Mouse (Mus musculus): Measurements from ENCODE around the gene Tead2.

Gene Tead2

DNA sequence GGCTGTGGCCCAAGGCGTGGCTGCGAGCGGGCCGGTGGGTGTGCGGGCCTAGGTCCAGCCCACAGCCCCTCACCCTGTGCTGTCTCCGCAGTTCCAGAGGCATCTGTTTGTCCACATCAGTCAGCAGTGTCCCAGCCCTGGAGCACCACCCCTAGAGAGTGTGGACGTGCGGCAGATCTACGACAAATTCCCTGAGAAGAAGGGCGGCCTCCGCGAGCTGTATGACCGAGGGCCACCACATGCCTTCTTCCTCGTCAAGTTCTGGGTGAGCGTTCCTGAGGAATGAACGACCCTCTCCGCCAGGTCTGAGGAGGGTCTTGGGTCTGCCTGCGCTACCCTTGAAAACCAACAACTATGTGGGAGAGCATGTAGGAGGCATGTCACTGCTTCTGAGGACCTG lies 13.0 kb downstream of the Tead2 start:
- DNase-seq (ENCODE audit: low spot score), result no peak

DNA sequence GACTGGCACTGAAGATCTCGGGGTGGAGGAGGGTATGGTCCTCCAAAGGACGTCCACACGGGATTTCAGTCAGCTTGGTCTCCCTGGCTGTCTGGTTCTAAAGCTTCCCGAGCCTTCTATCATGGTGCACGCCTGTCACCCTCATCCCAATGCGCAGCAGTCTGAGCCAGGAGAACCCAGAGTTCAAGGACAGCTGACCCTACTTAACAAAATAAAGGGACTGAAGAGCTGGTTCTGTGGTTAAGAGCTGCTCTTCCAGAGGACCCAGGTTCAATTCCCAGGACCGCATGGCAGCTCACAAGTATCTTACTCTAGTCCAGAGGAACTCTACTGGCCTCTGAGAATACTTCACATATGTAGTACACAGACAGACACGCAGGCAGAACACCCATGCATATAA lies 13.5 kb downstream of the Tead2 start:
- no peak for DNase-seq (ENCODE audit: low spot score)

DNA sequence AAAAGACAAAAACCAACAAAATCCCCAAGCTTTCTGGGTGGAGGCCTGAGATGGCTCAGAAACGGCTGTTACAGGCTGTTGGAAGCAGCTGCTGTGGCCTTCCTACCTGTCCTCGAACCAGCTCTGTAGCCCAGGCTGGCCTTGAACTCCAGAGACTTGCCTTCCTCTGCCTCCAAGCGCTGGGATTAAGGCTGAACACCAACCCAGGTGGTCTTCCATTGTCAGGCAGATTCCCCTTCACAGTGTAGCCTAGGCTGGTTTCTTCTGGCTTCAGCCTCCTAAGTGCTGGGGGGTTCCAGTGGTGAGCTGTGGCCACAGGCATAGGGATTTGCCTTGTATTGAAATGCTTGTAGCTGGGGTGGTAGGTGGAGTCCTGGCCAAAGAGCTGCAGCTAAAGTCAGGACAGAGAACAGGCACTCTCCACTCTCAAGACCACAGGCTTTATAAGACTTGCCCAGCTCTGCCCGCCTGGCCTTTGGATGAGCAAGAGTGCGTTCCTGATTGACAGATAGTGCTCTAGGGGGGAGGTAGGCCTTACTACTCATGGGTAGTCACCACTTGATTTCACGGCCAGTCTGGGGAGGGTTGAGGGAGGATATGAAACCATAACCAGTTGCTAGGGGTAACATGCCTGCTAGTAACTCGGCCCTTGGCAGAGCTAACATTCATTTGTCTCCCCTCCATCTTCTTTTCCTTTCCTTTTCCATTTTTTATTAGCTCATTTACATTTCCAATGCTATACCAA lies 14.1 kb downstream of the Tead2 start:
- no peak for DNase-seq (ENCODE audit: low spot score)

DNA sequence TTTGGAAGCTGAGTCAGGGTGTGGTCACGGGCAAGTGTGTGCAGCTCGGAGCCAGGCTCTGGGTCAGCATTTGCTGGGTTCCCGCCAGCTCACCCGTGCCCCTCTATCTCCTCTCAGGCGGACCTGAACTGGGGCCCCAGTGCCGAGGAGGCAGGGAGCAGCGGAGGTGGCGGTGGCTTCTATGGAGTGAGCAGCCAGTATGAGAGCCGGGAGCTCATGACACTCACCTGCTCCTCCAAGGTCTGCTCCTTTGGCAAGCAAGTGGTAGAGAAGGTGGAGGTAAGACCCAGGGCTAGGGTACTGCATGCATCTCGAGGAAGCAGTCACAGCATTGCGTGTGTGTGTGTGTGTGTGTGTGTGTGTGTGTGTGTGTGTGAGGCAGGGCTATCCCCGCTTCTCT lies 15.6 kb downstream of the Tead2 start:
- DNase-seq (ENCODE audit: low spot score), result no peak

DNA sequence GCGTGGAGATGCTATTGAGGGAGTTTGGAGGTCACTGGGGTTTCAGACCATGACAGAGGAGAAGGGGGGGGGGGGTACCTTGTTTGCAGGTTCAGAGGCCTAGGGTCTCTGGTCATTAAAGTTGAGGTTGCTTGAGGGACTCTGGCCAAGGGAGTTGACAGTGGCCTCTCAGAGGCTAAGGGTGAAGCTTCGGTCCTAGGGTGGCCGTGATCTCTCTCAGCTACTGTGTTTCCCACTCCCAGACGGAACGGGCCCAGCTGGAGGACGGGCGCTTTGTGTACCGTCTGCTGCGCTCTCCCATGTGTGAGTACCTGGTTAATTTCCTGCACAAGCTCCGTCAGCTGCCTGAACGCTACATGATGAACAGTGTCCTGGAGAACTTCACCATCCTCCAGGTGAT lies 16.4 kb downstream of the Tead2 start:
- DNase-seq (ENCODE audit: low spot score), result no peak

DNA sequence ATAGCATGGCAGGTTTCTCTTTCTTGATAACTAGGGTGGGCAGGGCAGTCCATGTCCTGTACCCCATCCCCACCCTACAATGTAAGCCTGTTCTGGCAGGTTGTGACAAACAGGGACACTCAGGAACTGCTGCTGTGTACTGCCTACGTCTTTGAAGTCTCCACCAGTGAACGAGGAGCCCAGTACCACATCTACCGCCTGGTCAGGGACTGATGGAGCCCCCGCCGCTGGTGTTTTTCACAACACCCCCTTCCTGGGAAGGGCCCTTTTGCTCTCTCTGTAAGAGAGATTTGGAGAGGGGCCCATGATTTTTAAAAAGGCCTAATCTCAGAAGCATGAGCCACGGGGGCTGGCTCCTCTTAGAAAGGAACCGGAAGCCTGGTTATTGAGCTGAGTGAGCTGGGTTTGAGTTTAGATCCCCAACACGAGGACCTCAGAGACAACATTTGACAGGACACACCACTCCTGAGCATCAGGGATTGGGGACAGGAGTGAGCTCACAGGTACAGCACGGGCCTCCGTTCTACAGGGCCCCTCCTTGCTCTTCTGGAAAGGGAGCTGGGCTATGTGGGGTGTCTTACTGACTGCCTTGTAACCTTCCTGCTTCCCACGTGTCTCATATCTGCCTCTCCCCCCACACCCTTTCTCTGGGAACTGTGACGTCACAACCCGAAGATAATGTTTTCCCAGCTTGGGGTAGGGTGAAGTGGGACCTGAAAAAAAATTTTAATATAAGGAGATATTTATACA lies 17.3 kb downstream of the Tead2 start:
- DNase-seq (ENCODE audit: low spot score), result no peak

DNA sequence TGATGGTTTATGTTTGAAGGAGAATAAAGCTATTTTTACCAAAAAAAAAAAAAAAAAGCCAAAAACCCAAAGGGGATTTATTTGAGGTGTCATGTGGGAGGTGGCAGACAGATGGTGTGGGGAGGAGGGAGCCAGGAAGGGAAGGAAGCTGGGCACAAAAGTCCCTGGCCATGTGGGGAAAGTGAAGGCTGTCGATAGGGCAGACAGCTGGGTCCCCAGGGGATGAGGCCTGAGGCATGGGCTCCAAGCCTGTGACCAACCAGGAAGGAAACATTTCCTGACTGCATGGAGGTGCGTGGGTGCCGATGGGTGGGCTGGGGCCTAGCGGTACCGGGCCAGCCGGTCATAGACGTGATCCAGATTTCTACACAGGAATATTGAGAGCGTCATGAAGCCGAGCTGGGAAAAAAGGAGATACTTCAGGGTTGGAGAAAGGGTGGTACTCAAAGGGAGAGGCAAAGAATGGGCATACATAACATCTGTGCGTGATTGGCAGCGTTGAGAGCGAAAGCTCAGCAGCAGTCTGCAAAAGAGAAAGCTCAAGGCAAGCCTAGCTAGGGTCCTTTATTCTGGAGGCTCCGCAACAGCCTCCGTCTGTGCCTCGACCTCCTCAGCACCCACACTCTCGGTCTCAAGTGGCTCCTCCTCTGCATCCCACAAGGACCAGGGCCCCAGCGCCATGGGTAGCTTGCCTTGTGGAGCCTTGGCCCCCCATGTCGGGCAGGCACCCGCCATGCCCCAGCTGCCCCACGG lies 18.2 kb downstream of the Tead2 start:
- no peak for DNase-seq (ENCODE audit: low spot score)

DNA sequence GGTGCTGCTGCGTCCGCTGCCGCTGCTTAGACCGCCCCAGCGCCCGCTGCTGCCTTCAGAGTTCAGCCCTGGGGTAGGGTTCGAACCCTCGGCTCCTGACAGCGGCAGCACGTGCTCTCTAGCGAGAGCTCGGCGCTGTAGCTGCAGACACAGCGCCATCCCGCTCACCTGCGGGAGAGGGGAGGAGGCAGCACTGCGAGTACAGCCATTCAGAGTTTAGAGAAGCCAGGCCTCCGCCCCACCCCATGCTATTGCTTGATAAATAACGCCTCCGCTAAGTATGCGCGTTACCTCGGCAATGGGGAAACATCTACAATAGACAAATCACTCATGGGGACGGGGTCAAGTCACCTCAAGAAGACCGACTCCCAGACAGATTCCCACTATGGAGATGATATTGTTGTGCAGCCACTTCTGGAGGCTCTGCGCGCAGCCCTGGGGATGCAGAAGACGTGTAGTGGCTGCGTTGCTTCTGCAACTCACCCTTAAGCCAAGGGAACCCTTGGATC lies 18.8 kb downstream of the Tead2 start:
- no peak for DNase-seq (ENCODE audit: low spot score)

DNA sequence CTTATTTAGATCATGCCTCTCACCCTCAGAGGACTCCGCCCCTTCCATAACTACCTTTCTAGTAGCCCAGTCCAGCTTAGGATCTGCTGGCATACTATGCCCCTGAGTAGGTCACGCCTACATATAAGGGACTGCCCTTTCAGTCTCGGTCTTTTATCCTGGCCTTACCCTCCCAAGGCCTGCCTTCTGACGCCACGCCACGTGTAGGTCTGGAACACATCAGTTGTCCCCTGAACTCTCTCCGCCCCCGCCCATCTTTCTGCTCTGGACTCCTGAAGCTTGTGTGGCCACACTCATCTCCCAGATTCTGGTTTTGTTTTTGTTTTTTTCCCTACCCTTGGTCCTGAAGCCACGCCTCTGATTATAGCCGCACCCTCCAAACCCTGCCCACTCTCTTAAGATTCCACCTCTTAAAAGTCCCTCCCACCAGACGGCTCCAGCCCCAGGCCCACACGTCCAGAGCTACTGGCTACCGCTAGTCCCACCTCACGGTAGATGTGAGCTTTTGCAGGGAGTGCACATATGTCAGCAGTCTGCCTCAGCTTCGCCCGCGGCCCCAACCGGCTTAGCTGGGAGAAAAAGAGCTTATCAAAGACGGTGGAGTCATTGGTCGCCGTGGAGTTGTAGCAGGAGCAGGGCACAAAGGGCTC lies 19.5 kb downstream of the Tead2 start:
- no peak for DNase-seq (ENCODE audit: low spot score)

DNA sequence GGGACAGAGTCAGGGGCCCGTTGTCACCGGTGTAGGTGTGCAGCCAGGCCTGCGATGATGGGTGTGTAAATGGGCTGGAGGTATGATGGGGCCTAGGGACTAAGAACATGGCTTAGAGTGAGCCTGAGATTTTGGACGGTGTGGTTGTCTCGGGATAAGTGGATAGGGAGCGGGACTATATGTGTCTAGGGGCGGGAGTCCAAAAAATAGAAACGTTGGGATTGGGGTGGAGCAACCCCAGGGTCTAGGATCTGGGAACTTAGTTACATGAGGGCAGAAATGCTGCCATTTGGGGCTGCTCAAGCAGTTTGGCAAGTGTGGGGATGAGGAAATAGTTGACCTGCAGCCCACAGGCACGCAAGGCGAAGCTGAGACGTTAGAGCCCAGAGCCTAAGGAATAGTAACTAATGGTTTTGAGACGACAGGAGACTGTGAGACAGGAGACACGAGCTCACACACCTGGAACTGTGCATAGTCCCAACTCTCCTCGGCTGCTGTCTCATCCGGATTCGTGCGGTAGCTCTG lies 20.2 kb downstream of the Tead2 start:
- no peak for DNase-seq (ENCODE audit: low spot score)

DNA sequence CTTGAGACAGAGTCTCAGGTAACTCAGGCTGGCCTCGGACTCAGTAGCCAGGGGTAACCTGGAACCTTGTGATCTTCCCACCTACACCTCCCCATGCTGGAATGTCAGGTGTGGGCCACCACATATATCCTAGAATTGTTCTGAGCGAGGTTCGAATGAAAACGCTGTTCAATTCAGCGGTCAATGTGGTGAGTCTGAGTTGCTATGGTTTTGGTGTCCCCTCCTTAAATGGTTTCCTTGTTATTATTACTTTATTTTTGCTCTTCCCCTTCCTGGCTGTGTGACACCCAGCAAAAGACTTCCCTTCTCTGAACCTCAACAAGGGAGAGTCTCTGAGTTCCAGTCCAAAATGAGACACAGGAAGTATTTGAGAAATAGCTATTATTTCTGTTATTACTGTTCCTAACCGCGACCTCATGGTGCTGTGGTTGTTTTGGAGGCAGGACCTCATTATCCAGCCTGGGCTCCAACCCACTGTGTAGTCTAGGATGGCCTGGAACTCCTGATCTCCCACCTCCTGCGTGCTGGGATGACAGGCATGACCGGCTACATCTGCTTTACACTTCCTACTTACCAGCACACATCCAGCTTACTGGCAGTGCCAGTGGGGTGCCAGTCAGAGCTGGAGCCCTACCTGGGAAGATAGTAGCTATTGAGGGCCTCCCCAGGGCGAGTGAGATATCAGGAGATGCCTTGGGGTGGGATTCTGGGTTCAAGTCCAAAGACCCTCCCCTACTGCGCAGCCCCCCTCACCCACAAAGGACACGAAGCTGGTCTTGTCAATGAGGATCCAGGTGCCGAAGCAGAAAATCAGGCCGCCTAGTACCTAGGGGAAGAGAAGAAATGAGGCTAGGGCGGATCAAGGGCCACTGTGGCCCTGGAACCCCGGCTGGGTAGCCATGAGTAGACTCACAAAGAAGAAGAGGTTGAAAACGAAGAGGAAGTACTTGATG lies 22.5 kb downstream of the Tead2 start:
- DNase-seq (ENCODE audit: low spot score), result no peak

DNA sequence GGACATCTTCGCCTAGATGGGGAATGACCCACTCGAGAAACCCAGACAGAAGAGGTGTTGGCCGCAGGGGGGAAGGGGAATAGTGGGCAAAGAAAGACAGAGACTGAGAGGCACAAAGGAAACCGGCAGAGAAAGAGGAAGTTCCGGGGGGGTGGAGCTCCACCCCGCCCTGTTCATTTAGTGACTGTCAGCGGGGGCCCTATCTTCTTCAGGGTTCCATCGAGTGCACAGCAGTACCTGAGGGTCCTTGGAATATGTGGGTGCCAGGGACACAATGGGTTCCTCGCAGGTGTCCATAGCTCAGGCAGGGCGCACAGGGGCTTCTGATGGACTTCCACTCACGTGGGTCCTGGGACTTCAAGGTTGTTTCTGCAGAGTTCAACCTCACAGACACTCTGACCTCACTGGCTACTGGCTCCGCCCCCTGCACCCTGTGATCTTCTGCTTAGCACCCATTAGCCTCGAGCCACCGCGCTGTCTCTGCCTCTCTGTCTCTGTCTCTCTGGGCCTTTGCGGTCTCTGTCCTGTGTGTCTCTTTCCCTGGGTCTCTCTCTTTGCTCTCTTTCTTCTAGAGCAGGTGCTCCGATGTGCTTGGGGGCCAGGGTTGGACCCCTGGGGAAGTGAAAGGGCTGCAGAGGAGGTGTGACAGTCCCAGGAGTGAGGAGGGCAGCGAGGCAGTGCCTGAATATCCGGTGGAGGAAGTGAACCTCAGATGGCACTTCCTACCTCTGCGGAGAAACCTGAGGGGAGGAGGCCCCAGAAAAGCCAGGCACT lies 23.4 kb downstream of the Tead2 start, which contains the start of gene Cd37:
Gene Cd37, minus strand, starts transcription at position 393 of the 774 bp plus-strand sequence.
- no peak for DNase-seq (ENCODE audit: low spot score)

DNA sequence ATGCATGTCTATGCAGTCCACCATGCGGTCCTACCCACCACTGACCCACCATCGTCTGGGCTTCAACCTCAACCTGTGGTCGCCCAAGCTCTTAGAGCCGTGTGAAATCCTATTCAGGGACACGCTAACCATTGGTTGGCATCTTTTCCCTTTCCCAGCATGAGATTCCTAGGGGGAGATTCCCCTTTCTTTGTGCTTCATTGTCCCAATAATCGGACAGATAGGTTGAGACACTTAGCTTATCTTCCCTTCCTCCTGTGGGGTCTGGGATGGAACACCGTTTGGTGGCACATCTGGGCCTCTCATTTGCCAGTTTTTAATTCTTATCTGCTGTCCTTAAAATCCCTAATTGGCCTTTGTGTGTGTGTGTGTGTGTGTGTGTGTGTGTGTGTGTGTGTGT lies 24.6 kb downstream of the Tead2 start:
- DNase-seq (ENCODE audit: low spot score), result no peak

DNA sequence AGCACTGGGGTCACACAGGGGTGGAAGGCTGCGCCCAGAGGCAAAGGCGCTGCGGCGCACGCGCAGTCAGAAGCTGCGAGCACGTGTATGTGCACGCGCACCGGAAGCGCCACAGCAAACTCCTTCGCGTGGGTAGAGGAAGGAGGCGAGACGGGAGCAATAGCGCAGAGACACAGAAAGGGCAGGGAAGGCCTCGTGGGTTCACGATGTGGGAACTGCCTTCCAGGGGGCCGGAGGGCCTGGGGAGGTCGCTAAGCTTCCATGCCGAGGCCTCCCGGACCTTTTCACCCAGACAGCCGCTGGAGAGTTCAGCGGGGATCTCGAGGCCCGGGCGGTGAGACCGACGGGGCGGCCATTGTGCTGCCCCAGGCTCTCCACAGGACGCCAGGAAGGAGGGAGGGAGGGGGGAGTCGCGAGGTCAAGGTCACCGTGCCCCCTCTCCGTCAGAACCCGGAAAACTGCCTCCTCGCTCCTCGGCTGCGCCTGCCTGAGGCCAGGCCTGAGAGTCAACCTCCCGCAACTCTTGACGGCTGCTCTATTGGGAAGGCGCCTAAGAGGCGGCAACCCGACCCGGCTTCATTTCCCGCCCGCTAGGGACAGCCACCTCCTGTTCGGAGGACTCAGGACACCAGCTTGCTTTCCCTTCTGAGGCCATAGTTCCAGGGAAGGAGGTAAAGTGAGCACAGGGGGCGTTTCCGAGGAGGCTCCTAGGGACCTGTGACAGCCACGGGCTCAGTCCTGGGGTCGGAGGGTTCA lies 25.3 kb downstream of the Tead2 start, which contains the start of gene Slc6a16:
Gene Slc6a16, plus strand, starts transcription at position 453 of the 756 bp plus-strand sequence.
- no peak for DNase-seq (ENCODE audit: low spot score)

DNA sequence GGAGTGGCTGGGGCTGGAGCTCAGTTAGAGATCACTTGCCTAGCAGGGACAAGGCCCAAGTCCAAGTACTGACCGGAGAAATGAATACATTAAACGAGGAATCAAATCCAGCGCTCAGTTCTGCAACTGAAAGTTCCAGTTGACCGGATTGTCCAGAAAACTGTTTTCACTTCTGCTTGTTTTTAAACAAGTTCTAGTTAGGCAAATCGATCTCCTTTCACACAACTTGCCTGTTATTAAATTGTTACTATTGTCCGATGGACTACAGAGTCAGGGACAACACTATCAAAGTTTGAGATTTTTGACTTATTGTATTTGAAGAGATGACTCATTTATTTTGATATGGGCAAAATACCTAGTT lies 25.8 kb downstream of the Tead2 start:
- DNase-seq (ENCODE audit: low spot score), result no peak

DNA sequence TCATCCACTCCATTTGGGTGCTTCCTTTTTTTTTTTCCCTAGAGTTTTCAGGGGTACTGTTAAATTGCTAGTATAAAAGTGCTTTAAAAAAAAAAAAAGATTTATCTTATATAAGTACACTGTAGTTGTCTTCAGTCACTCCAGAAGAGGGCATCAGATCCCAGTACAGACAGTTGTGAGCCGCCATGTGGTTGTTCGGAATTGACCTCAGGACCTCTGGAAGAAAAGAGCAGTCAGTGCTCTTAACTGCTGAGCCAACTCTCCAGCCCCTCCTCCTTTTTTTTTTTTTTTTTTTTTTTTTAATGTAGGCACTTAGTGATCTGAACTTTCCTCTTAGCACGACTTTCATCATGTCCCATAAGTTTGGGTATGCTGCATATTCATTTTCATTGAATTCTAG lies 32.1 kb downstream of the Tead2 start:
- no peak for DNase-seq (ENCODE audit: low spot score)

DNA sequence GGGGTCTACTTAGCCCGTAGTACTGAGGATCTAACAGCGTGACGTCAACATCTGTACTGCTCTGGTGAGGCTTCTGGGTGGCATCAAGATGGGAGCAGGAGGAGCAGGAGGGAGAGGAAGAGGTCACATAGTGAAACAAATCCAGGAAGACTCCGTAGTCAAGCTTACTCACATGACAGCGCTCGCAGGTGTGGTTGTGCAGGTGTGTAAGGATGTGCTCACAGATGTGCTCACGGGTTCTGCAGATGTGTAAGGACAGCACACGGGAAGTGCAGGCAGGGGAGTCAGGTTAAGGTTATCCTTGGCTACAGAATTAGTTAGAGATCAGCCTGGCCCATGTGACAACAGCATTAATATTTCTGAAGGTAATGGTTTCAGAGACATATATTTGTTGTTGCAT lies 38.3 kb downstream of the Tead2 start:
- DNase-seq (ENCODE audit: low spot score), result no peak

DNA sequence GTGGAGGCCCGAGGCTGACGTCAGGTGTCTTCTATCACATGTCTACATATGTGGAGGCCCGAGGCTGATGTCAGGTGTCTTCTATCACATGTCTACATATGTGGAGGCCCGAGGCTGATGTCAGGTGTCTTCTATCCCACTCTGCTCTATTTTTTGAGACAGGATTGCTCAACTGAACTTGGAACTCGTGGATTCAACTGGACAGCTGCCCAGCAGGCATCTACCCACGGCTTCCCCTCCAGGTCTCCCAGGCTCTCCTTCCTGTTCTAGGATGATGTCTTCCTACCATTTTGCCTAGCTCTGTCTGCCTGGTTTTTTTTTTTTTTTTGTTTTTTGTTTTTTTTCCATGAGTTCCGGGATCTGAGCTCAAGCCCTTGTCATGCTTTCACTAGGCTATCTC lies 40.3 kb downstream of the Tead2 start:
- peak; percentile 38 for DNase-seq (ENCODE audit: low spot score)
